Mouse (Mus musculus) adrenal gland, postnatal 4 days (tissue): ENCODE results near the gene Tff1. TPM values are rescaled to one million over a fixed set of nuclear protein-coding genes. Genes with fewer than 3 reads are reported as not detected.

Experiments used
- DNase-seq, 2 experiments: peaks; one replicate each; pipeline ENCODE4 v3.0.0; 2021 to 2022; ENCODE audit warnings: low spot score in 2 of 2, mixed read lengths in 2 of 2
- long read RNA-seq, 2 experiments: library from polyadenylated mRNA; stranded (forward); transcript quantifications; one replicate each; pipeline ENCODE4 v2.0.0; 2021
- total RNA-seq, 2 experiments: library from RNA; stranded (reverse); gene quantifications; 2 replicates each; pipeline ENCODE4 v1.2.3; 2021

The Tff1 gene
- not detected for total RNA-seq
- long read RNA-seq, experiment 1 = 0 reads
- long read RNA-seq, experiment 2 = 0 reads

DNA sequence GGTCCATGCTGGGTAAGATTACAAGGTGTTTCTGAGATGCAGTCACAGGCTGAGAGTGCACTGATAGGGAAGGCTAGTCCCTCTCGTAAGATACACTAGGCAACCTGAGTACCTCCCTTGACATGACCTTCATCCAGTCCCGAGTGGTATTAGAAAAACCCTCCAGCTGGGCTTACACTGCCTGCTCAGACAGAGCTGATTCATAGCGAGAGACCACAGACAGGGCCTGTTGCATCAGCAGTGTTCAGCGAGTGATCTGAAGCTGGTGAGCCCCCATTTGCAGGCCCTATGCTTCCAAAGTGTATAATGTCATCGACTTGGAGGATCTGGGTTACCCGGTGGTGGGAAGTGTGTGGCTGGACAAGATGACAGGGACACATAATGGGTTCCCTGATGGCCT lies at the start of gene Tff1:
Tff1 (minus strand) TSS at position 151 of the 400 bp plus-strand sequence.
- DNase-seq = no peak

- no peak for DNase-seq
These were observed 46.8 kb upstream of the Tff1 start for GRCm38 (mm10) chr17:31211881-31212280.

DNA sequence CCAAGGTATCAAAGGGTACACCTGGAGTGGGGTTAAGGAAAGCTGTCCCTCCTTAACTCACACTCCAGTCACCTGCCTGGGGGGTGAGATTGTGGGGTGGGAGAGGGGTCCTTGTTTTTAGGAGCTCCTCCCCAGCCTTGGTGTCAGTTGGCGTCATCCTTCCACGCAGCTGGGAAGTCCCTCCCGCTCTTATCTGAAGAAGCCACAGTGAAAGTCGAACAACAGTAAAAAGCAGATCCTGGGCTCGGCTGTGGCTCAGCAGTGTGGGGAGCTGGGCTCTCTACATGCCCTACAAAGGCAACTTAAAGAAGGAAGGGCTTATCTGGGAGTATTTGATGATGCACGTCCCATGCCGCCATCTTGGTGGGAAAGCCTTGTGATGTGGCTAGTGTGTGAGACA lies 45.2 kb upstream of the Tff1 start:
- DNase-seq = no peak

DNA sequence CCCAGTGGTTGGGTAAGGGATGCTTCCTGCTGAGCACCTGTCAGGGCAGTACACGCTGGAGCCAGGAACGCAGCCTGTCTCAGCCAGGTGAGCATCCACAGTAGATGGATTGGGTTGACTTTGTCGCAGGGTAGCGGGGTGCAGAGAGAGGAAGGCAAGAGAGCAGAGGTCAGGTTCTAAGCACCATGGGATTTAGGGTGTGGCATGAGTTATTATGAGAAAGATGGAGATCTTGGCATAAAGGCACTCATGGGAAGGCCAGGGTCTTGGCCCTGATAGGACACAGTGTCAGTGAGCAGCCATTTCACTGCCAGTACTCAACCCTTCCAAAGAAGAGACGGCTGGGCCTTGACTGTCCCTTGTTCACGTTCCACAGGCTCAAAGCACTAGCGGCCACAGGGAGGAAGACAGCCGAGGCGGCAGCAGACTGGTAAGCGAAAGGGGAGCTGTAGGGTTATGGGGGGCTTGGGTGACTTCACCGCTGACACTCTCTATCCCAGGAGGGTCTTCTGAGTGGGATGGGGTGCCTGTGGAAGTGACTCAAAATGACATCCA lies 44.4 kb upstream of the Tff1 start:
- DNase-seq = no peak

DNA sequence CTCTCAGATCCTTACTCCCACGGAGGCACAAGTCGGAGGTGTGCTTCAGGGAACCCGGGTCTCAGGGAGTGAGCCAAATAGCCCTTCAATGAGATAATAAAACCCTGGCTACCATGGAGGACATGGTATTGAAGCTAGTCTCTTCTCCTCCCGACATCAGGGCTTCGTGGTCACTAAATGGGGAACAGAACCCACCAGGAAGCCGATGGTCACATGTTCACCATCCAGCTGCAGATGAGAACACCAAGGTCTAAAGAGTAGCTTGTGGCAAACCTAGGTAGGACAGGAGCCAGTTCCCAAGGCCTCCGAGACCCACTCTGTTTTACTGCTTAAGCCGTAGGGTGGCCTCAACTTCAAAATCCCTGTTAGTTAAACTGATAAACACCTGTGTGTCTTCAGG lies 43.6 kb upstream of the Tff1 start:
- DNase-seq = no peak

- no peak for DNase-seq
These were observed 42.8 kb upstream of the Tff1 start, which contains the start of gene Ubash3a for GRCm38 (mm10) chr17:31207771-31208334. Gene Ubash3a (plus strand): TSS chr17:31207873.

- no peak for DNase-seq
These were observed 33.8 kb upstream of the Tff1 start, which contains the start of gene Tmprss3 for GRCm38 (mm10) chr17:31198877-31199276. Gene Tmprss3 (minus strand): TSS chr17:31198977.

- no peak for DNase-seq
These were observed 31.2 kb upstream of the Tff1 start for GRCm38 (mm10) chr17:31196283-31196682.

- DNase-seq = no peak
These were observed 30.1 kb upstream of the Tff1 start for GRCm38 (mm10) chr17:31195207-31195606.

DNA sequence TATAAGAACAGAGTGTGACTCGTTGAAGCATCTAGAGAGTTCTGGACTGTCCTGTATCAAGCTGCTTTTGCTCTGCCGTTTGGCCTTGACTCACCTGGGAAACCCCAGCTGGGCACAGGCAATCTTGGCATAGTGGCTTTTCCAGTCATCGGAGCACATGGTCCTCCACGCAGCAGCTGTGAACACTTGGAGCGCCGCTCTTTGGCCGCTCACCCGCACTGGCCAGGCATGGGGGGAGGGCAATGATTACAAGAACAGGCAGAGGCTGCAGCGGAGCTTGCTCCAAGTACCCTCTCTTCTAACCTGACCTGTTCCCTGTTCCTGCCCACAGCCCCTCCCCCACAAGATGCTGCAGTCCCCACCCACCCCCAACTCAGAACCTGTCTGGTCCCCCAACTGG lies 28.3 kb upstream of the Tff1 start:
- DNase-seq = no peak

GRCm38 (mm10) chr17:31192663-31193062 lies 27.6 kb upstream of the Tff1 start:
- DNase-seq = no peak

DNA sequence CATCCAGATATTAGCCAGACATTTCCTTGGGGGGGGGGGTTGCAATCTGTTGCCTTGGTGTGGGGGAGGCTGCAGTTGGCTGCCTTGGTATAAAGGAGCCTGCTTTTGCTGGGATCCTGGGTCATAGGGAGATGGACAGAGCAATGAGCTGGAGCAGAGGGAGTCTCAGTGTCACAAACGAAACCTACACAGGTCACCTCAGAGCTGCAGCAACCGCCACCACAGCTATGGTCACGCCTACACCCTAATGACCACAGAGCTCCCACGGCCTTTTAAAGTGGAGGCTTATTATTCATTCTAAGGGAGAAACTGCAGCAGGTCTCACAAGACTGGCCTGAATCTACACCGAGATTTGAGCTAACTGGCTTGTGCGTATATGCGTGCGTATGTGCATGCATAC lies 26.7 kb upstream of the Tff1 start:
- DNase-seq = no peak

DNA sequence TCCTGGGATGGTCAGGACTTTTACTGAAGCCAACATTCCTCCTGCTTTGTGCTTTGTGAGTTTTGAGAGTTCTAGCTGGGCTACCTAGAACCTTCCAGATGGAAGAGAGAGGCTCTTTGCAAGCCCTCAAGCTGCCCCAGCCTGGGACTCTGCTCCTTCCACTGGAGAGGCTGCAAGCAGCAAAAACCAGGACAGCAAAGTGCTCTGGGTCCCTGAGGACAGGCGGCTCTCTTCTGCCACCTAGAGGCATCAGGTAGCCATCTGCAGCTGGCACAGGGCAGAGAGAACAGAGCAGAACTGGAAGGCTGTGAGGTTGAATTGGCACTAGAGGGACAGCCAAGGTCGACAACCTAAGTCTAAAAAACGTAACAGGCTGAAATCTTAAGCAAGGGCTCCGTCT lies 22.3 kb upstream of the Tff1 start:
- peak; percentile 21 to 46 for DNase-seq

- DNase-seq = no peak
These were observed 19.4 kb upstream of the Tff1 start for GRCm38 (mm10) chr17:31184269-31184990.

DNA sequence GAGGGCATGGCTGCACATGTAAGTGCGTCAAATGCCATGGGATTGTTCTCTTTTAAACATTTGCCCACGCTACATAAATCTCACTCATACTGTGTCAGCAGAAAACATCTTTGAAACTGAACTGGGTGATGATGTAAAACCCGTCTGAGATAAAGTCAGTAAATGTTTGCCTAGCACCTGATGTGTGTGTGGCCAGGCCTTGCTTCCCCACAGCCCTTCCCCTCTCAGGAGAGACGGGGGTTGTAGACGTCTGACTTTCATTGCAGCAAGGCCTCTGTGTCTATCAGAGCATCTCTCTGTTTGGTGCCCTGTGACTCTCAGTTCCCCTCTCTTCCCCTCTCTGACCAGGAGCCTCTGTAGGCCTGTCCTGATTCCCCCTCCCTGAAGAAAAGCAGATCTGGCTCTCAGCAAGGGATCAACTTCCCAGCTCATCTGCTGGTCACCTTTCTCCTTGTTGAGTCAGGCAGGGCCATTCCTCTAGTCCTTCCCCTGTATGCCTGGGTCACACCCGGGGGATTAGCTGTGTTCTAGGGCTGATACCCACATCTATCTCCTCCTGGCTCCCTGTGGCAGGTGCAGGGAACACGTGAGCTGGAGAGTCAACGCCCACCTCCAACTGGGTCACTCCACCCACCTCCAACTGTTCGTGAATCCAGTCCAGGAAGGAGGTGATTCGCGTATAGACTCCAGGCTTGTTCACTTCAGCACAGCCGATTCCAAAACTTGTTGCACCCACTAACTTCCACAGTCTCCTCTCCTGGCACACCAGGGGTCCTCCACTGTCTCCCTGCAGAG lies 18.3 kb upstream of the Tff1 start:
- no peak for DNase-seq

GRCm38 (mm10) chr17:31181490-31181889 lies 16.4 kb upstream of the Tff1 start:
- no peak for DNase-seq

DNA sequence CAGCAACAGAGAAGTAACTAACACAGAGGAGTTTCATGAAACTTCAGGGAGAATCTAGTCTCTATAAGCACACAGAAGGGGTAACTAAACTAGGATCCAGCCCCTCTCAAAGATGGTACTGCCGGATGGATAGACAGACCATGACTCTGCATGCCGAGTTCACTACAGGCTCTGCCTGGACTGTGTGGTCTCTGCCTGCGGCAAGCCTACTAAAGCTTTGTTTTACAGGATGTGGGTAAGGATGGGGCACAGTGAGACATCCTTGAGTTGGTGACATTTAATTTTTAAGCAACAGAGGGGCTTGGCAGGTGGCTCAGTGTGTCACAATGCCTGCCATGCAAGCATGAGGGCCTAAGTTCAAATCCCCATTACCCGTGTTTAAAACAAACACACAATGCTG lies 11.2 kb upstream of the Tff1 start:
- DNase-seq = no peak

DNA sequence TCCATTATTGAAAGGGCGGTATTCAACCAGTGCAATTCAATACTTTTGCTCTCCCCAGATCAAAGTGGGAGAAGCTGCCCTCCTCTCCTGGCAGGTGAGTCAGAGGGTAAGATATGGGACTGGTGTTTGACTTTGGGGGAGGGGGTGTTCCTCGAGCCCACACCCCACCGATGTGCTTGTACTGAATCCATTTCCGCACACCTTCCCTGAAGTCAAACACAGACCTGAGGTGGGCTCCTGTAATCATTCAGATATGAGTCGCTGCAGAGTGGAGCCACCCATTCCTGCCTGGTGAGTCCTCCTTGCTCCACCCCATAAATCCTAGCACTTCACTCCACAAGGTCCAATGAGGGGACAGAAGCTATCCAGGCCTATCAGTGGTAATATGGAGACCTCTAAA lies 4.7 kb upstream of the Tff1 start:
- no peak for DNase-seq

GRCm38 (mm10) chr17:31163821-31164220 lies 1.3 kb downstream of the Tff1 start:
- DNase-seq = no peak

DNA sequence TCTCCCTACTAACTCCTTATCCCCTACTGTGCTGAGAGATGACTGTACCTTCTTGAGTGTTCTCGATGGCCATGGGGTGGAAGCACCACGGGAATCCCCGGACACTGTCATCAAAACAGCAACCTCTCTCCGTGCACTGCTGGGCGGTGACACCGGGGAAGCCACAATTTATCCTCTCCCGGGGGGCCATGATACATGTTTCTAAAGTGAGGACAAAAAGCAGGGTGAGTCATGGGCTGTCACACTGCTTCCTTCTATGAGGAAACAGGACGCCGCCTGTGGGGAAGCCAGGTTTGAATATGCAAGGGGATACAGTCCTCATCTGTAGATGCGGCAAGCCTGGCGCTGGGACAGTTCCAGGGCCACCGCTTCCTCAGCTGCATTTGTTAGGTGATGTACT lies 2.5 kb downstream of the Tff1 start:
- no peak for DNase-seq

GRCm38 (mm10) chr17:31160291-31160690 lies 4.8 kb downstream of the Tff1 start:
- no peak for DNase-seq

DNA sequence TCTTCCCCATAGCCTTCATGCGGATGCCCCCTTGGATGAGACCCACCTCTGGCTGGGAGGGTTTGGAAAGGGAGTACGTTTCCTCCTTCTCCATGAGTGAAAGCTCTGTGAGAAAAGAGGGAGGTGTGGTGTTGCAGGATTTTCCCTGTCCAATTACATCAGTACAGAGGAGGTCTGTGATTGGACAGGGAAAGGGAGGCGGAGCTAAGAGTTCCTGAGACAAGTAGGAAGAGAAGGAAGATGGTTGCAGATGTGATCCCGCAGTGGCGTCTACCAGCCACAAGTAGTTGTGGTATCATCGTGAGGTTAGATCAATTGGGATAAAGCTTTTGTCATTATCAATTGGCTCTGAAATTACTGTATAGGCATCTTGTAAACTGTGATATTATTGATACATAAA lies 7.2 kb downstream of the Tff1 start:
- DNase-seq = no peak
